Mouse (Mus musculus) embryo, embryonic 9.5 days (tissue): ENCODE measurements around the gene Rab11b.

Experiments used
- DNase-seq: peaks from one replicate; pipeline ENCODE4 v3.0.0-alpha.2; 2017; ENCODE audit errors: extremely low spot score

Gene Rab11b

DNA sequence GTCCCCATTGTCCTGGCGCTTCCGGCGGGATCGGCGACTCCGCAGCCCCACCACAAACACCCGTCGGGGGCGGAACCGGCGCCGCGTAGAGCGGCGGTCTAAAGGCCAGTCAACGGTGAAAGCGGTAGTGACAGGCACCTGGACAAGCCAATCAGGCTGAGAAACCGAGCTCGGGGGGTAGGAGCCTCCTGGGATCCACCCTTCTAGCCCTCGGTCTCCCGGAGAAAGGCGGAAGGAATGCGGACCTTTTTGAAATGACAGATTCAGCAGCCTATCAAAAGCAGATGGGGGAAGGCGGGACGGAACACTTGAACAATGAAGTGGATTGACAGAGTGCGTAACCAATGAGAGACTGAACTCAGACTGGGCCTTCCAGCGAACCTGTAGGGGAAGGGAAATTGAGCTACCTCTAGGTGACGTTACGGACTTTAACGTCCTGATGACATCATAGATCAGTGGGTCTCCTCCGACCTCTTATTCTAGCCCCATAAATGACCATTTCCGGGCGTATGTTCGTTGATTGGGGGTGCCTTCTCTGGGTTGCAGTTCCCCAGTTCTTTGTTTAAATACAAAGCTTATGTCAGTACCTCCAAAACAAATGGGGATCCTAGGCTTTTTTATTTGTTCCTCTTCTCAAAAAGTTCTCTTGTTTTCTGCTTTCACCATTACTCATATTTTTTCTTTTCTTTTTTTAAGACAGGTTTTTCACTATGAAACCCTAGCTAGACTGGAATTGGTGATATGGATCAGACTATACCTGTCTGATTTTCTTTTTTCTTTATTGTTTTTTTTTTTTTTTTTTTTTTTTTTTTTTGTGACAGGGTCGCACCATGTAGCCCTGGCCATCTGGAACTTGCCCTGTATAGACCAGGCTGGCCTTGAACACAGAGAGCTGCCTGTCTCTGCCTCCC lies at the start of gene Rab11b:
Gene Rab11b, minus strand, starts transcription at position 276 of the 911 bp plus-strand sequence.
- DNase-seq = peak; percentile 99

DNA sequence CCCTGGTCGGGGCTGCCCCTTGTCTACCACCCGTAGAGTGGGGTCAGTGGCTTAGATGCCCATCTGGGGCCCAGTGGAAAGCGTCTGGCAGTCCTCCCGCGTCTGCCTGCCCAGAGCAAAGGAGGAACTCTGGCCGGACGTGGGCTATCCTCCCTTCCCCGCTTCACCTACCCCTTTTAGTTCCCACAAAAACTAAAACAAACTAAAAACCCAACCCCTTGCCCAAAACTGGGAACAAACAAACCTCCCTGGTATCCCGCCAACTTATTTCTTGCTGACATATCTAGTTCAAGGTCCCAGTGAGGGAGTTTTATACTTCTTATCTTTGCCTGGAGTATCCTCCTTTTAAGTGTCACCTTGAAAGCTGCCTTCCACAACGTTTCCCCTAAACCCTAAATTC lies 47.9 kb upstream of the Rab11b start:
- no peak for DNase-seq

DNA sequence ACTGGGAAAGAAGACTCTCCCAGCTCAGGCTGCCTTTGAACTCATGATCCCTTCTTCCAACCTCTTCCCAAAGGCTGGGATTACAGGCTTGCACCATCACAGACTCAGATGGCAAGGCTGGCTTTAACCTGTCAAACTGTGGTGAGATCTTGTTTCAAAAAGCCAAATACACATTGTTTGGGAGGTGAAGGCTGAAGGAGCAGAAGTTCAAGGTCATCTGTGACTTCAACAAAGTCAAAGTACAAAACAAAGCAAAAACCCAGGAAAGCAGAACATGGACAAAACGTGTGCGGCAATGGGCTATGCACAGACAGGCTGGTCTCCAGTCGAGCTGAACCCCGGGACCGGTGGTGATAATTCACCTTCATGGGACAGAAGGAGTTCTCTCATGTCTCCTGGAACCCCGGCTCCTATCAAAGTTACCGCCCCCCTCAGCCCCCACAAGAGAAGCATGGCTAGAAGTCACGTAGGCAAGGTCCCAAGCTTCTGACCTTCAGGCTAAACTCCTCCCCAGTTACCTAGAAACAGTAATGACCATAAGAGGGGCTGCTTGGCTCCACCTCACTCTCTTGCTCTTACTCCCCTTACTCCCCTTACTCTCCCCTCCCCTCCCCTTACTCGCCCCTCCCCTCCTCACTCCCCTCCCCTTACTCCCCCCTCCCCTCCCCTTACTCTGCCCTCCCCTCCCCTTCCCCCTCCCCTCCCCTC lies 47.0 kb upstream of the Rab11b start:
- no peak for DNase-seq

DNA sequence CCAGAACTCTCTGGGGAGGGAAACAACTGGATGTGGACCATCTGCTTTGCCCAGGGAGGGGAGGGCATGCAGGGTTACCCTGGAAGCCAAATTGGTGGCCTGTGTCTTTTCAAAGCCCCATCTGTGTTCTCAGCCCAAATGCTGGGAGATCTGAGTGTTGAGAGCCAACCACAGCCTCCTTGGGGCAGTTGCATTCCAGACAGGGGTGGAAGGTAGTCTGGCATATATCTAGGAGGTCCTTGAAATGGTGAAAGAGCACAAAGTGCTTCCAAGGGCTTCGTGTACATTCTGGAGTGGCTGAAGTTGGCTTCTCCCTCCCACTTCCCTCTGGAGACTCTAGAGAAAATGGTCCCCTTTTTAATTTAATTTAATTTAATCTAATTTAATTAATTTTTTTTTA lies 44.4 kb upstream of the Rab11b start:
- DNase-seq = no peak

DNA sequence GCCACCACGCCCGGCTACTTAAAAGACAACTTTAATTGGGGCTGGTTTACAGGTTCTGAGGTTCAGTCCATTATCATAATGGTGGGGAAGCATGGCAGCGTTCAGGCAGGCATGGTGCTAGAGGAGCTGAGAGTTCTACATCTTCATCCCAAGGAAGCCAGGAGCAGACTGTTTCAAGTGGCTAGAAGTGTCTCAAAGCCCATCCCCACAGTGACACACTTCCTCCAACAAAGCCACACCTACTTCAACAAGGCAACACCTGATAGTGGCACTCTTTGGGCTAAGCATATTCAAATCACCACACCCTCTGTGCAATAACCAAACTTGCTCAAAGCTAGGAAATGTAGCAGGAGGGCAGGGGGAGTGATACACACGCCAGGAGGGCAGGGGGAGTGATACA lies 43.9 kb upstream of the Rab11b start:
- DNase-seq = no peak

DNA sequence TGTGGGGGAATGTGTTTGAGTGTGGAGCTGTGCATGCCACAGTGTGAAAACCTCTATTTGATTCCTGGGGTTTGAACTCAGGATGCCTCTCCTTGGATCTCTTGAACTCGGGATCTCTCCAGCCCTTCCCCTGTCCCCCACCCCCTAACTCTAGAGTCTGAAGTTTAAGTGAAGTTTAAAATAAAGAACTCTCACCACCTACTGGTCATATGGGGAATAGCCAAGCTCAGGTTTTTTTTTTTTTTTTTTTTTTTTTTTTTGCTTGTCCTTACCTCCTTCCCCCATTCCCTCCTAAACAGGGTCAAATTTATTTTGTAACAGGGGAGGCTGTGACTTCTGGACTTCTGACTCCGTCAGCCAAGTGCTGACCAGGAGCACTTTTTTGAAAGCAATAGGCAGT lies 41.9 kb upstream of the Rab11b start:
- no peak for DNase-seq

DNA sequence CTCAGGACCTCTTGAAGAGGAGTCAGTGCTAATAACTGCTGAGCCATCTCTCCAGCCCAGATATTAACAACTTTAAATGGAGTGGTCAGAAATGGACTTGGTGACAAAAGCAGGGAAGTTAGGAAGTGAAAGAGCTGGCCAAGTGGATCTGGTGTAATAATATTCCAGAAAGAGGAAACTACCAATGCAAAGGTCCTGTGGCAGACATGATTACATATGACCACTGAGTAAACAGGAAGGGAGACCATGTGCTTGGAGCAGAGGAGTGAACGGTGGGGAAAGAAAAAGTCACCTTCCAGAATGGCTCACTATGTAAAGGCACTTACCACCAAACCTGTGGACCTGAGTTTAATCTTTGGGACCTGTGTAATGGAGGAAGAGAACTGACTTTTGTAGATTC lies 38.9 kb upstream of the Rab11b start:
- no peak for DNase-seq

DNA sequence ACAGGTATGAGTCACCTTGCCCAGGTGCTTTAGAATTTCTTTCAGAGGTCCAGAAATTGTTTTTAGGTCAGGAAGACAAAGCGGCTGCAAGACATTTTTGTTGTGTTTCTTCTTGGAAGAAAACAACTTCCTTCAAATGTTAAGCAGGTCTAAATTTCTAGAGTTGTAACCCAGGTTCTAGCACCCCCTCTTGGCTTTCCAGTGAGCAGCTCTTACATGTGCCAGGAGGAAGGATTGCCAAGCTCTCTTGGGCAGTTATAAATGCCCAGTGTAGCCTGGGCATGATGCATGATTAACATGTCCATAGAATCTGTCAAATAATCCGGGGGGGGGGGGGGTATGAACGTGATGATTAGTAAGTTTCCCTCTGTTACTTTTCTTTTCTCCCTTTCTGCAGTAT lies 38.0 kb upstream of the Rab11b start:
- DNase-seq = no peak

DNA sequence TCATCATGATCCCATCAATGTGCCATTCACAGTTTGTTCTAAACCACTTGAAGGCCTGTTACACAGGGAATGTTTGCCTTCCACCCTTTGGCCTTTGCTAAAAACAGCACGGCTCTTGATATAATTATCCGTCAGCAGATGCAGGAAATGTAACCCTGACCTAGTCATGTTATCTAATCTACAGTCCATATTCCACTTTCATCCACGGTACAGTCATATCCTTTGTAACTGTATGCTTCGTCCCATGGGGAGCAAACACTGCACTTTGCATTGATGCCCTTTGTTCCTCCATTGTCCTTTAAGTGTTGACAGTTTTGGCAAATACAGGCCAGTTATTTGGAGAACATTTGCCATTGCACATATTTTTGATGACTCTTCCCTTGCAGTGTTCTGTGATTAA lies 28.4 kb upstream of the Rab11b start:
- no peak for DNase-seq

DNA sequence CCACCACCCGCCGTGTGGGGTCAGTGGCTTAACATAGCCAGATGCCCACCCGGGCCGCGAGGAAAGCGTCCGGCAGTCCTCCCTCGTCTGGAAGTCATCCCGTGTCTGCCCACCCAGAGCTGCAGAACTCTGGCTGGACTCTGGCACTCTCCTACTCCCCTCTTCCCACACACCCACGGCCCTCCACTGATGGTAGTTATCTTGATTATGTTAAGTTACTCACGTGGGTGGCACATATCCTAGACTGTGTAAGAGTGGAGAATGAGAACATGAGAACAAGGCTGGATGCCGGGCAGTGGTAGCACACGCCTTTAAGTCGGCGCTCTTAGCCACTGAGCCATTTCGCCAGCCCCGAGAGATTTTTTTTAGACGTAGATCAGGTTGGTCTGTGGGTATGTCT lies 26.0 kb upstream of the Rab11b start:
- DNase-seq = no peak

DNA sequence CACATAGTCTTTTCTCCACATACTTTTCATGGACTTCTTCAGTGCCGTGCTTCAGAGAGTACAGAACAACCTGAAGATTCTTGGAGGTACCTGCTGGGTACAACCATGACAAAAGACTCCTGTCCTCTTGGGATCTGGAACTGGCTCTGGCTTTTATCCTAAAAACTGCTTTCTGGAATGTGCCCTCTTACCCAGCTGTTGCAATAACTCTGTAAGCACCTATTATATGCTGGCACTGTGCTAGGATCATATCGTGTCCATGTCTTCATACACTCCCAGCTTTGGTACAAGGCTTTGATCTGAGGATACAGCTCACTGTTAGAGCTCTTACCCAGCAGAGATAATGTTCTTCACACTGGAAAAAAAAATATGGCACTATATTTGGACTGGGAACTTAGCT lies 24.6 kb upstream of the Rab11b start:
- no peak for DNase-seq

DNA sequence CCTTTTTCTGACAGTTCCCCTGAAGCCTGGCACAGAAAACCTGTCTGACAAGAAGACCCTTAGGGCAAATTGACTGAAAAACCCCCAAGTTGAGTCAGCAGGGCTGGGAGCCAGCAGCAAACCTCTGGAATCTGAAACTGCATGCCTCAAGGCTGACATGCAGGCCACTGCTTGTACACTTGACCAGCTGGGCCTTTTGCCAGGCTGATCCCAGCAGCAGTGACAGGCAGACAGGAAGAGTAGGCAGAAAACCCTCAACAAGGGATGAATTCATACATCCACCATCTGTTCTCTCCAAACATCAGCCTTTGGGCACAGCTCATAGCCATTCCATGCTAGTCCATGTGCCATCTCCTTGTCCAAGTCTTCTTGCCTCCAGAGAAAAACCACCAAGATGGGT lies 23.1 kb upstream of the Rab11b start:
- no peak for DNase-seq

DNA sequence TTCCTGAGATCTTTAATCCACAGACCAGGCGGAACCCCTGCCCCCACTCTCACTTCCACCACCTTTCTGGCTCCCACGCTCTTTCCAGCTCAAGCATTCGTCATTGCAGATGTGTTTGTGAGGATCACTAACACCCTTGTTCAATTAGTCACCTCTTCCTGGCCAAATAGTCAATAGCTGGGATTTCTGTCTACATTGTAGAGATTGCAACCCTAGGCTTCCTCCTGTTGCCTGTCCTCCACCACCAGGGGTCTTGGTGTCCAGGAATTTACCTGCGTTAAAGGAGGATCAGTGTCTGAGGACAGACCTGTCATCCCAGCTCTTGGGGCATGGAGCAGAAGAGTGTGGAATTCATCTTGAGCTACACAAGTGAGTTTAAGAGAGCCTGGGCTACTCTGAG lies 21.7 kb upstream of the Rab11b start:
- no peak for DNase-seq

DNA sequence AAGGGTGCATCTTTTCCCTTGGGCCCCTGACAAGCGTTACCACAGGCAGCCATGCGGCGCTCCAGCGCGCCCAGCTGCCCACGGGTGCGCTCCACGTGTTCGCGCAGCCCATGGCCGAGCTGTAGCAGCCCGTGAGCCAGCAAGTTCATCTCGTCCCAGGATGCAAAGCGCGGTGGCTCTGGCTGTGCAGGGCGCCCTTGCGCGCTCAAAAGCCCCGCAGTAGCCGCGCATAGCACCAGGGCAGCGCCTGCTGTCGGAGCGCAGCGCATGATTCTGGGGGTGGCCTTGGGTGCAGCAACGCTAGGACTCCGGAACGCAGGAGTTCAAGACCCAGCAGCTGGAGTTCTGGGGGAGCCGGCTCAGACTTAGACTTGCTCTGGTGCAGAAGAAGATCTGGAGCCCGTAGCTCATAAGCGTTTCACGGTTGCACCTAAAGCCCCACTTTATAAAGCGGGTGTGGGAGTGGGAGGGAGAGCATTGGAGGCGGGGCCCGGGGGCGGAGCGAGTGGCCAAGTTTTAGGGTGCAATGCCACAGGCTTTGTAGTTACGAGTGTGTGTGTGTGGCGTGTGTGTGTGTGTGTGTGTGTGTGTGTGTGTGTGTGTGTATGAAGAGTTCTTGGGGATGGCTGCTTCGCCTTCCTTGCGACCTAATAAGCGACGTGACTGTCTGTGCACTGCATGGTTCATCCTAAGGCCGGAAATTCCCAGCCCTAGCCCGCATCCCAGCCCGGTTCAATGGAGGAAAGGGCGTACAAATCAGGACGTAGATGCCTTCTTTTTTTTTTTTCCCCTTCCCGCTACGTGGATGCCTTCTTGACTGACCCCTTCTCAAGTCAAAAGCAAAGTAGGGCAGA lies 21.0 kb upstream of the Rab11b start, which contains the start of gene Angptl4:
Gene Angptl4, minus strand, starts transcription at position 707 of the 854 bp plus-strand sequence.
- DNase-seq = peak; percentile 72

DNA sequence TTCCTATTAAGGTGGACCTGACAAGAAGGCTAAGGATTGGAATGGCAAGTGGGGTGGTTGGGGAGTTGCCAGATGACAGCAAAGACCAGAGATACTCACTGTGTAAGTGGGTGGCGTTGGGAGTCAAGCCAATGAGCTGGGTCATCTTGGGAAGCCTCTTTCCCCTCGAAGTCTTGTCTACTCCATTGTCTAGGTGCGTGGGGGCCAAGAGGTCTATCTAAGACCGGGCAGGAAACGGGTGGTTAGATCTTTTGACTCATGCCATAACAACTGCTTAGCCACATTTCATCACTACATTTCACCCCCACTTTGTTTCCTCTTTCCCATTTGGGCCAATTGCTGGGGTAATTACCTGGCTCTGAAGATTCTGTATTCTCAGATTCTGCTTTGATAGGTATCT lies 20.1 kb upstream of the Rab11b start:
- DNase-seq = no peak

DNA sequence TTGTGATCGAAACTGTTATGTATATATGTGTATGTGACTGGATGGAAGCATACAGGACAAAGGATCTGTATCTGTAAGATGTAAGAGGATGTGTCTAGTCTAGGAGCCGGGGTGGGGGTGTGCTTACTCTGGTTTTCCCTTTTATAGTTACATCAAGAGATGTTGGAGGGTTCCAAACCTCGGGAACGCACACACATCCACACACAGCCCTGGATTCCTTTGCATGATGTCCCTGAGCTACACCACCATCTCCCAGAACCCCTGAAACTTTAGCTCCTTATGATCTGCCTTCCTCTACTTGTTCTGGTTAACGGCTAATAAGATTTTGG lies 19.6 kb upstream of the Rab11b start:
- DNase-seq = no peak

DNA sequence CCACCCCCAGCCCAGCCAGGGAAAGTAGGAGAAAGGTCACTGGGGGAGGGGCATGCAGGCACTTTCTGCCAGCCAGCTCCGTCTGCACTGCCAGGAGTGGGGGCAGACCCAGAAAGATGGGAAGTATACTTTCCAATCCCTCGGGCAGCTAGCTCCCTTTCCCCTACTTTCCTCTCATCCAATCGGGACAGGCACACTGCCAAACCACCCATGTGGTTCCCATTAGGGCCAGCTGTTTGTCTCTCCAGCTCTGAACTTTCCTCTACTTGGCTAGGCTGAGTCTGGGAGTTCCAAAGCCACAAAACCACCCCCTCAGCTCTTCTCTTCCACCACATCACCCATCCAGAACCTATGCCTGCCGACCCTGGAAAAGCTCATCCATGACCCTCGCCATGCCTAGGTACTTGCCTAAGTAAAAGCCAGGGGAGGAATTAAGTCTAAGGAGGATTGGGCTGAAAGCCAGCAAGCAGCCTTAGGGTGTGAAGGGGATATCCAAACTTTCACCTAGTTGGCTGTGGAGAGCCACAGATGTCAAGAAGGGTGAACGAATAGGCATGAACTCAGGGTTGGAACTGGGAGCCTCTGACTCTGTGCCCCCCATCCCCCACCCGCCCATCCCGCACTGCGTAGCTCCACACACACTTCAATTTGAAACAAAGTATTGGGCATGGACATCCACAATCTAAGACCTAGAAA lies 19.1 kb upstream of the Rab11b start:
- peak; percentile 69 for DNase-seq

DNA sequence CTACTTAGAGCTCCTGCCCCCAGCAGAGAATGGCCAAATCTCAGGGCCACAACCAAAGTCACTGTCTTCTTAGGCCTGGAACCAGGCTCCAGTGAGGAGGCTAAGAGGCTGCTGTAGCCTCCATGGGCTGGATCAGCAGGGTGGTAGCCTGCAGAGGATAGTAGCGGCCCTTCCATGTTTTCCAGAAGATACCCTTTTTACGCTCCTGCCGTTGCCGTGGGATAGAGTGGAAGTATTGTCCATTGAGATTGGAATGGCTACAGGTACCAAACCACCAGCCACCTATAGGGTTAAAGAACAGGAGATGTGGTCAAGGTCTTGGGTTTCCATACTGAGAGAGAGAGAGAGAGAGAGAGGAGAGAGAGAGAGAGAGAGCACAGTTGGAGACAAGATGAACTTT lies 15.0 kb upstream of the Rab11b start:
- no peak for DNase-seq

DNA sequence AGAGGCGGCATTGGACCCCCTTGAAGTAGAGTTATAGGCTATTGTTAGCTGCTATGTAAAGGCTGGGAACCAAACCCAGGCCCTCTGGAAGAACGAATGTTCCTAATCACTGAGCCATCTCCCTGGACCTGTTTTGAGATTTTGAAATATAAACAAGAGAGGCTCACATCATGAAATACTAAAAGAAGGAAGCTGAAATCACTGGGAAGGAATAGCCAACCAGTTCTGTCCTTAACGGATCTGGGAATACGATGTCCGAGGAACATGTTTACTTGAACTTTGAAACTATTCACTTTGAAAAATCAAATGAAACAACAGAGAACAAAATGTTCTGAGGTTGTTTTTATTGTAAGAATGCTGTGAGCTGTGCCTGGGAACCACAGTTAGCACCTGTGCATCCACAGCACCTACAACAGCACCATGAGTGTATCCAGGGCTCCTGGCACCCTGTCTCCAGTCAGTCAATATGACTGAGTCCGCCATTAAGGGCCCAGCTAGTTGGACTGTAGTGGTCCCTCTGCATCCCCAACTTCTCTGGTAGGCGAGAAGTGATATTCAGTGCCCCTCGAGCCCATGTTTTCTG lies 14.3 kb upstream of the Rab11b start:
- no peak for DNase-seq

DNA sequence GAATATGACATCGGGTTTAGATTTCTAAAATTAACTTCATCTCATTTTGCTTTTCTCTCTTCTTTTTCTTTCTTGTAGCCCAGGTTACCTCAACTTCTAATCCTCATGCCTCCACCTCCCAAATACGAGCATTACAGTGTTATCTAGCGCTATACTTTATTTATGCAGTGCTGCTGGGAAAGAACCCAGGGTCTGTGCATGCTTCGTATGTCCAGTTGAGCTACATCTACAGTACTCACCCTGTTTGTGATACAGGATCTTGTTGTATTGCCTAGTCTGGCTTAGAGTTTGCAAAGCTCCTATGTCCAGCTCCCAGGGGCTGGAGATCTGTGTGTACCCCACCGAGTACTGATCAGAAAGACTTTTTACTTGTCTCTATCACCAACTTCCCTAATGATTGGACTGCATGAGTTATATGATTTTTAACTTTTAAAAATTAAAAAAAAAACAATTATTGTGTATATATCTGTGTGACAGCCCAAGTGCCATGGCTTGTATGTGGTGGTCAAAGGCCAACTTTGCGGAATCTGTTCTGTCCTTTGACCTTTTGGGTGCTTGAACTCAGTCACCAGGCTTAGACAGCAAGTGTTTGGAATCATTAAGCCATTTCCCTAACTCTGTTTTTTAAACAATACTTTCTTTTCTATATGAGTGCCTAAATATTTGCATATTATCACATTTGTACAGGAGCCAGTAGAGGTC lies 13.7 kb upstream of the Rab11b start:
- no peak for DNase-seq

DNA sequence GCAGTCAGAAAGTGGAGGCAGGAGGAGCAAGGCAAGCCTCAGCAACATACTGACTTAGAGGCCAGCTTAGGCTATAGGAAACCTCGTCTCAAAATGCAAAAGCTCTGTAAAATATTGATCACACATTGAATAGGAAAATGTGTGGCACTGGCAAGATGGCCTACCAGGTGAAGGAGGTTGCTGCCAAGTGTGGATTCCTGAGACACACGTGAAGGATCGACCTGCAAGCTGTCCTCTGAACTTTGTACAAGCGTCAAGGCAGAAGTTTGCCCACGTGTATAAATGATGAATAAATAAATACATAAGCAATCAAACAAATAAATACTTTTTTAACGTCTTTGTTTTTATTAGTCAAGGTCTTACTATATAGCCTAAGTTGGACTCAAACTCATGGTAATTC lies 13.1 kb upstream of the Rab11b start:
- DNase-seq = no peak
